Mouse (Mus musculus): ENCODE measurements around the gene Glyat.
A peak's percentile ranks its signal among the peaks of the same experiment; 100 is the strongest.
"Not testable (repeated sequence)": the region's sequence is repeated elsewhere in the genome, so short reads cannot be mapped to it uniquely, and the experiment has no call there.

The Glyat gene

DNA sequence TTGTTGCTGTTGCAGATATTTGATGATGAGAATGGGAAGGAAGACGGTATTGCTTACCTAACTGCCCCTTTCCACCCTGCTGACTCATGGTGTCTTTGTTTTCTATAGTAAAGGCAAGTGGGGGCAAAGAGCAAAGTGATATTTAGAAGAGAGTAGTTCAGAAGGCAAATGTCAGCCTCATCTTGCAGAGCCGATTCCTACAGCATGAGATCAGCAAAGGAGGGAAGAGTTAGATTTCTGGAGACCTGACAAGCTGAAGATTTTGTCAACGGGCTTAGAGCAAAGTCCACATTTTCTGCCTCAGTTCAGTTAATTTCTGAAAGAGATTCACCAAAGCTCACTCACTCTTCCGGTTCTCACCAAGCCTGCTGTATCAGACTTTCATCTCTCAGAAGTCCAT, at the start of gene Glyat:
Gene Glyat, plus strand, starts transcription at position 133 of the 400 bp plus-strand sequence.
- DNase-seq (ENCODE audit: inconsistent age in 2 of 2, low spot score in 1 of 2), result no peak

DNA sequence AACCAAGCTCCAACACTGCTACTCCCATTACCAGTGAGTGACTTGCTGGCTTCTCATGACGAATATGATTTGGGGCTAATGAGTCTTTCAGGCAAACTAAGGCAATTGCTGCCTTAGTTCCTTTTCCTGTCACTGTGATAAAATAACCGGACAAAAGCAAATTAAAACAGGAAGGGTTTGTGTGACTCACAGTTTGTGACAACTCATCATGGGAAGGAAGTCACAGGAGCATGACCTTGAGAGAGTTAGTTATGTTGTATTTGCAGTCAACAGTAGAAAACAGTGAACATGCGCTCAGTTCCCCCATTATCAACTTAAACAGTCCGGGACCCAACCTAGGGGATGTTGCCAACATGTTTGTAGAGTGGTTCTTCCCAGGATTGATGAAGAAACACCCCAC, 47.8 kb upstream of the Glyat start:
- peak in 1 of 2 experiments; percentile 58 for DNase-seq (ENCODE audit: inconsistent age in 2 of 2, low spot score in 1 of 2)

DNA sequence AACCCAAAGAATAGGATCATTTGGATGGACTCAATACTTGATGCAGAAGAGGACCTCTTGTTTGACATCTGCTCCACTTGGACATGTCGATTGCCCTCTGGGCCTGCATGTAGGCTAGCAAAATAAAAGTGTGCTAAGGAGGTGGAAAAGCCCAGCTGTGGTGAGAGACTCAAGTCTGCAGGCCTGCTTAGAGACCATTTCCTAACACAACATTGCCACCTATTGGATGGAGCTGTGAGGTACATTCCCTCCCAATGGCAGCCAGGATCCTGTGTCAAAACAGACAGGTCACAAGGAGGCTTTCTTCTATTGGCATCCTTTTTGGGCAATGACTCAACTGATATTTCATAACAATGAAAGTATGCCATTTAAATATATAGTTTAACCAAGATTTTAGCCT, 41.2 kb upstream of the Glyat start:
- DNase-seq (ENCODE audit: inconsistent age in 2 of 2, low spot score in 1 of 2), result peak; percentile 54 to 90

- no peak for DNase-seq (ENCODE audit: inconsistent age in 2 of 2, low spot score in 1 of 2)
Observed at GRCm38 (mm10) chr19:12595135-12595529, 38.0 kb upstream of the Glyat start.

- DNase-seq (ENCODE audit: inconsistent age in 2 of 2, low spot score in 1 of 2), result peak; percentile 49 to 78
Observed at GRCm38 (mm10) chr19:12595530-12596289, 37.4 kb upstream of the Glyat start.

- DNase-seq (ENCODE audit: inconsistent age in 2 of 2, low spot score in 1 of 2), result peak in 1 of 2 experiments; percentile 71
Observed at GRCm38 (mm10) chr19:12596290-12597072, 36.6 kb upstream of the Glyat start.

DNA sequence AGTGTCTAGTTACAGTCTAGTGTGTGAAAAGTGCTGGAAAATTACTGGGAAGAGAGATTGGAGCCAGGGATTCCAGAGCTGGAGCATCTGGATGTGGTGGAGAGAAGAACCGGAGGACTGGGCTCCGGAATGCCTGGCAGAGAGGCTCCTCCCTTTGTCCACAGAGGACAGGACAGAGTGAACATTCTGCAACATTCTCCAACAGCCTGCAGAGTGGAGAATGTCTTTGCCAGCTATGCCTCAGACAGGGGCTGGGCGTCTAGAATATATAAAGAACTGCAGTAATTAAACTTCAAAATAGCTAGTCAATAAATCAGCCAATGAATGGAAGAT, 36.1 kb upstream of the Glyat start:
- no peak for DNase-seq (ENCODE audit: inconsistent age in 2 of 2, low spot score in 1 of 2)

DNA sequence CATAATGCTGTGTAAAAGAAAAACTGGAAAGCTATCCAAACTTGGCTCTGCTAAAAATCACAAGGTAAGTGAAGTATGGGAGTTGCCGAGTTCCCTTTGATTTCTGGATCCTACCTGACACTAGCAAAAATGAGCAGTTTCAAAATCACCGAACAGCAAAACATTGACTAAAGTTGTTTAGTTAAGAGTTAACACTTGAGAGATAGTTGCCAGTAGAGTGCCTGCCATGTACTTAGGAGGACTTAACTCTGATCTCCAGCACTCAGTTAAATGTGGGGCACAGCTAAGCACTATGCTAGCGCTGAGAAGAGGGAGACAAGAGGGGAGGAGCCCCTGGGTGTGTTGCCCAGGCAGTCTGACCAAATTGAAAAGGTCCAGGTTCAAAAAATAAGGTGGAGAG, 34.4 kb upstream of the Glyat start:
- DNase-seq (ENCODE audit: inconsistent age in 2 of 2, low spot score in 1 of 2), result no peak

DNA sequence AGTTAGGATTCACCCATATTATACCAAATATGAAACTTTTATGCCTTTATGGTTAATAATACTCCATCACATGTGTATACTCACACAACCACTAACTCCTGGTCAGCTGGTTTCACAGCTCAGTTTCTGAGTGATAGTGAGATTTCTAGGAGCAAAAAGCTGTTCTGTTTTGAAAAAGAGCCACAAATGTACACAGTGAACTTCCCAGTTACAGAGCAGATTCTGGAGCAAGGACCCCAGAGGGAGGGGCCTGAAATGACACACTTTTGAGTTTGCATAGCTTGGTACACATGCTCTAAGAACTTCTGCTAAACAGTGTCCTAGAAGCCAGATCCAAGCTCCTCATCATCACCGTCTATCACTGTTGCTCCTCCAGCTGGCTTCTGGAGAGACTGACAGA, 33.4 kb upstream of the Glyat start, which contains the start of gene Gm4952:
Gene Gm4952, plus strand, starts transcription at position 301 of the 400 bp plus-strand sequence.
- no peak for DNase-seq (ENCODE audit: inconsistent age in 2 of 2, low spot score in 1 of 2)

DNA sequence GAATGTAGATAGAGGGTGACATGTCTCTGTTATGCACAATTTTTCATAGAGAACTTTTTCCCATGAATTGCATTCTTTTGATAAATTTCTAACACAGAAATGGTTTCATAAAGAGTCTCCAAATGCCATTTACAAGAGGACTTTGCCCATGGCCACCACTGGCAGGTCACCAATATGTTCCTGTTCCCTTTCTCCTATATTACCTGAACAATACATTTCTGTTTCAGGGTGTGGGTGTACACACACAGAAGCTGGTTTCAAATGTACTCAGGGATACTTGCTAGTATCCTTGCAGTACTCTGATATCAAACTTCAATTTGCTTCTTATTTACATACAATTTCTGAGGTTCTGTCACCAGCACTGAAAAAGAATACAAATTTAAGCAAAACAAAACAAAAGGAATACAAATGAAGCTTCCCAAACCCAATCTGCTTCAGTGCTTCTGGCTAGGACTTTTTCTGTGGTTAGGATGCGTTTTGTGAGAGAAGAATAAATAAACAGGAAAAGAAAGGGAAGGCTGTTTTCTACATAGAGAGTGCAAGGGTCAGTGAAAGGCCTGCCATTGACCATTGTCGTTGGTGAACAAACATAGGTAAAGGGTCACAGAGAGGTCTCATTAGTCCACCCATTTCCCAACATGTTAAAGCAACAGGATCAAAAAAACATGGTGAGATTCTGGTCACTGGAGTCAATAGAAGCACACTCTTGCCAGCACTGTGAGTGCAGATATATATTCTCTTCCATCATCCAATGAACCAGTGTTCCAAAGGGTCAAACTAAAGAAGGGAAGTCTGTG, 32.2 kb upstream of the Glyat start:
- no peak for DNase-seq (ENCODE audit: inconsistent age in 2 of 2, low spot score in 1 of 2)

- DNase-seq (ENCODE audit: inconsistent age in 2 of 2, low spot score in 1 of 2), result no peak
Observed at GRCm38 (mm10) chr19:12608336-12608735, 24.8 kb upstream of the Glyat start.

- DNase-seq (ENCODE audit: inconsistent age in 2 of 2, low spot score in 1 of 2), result no peak
Observed at GRCm38 (mm10) chr19:12613646-12614045, 19.5 kb upstream of the Glyat start.

DNA sequence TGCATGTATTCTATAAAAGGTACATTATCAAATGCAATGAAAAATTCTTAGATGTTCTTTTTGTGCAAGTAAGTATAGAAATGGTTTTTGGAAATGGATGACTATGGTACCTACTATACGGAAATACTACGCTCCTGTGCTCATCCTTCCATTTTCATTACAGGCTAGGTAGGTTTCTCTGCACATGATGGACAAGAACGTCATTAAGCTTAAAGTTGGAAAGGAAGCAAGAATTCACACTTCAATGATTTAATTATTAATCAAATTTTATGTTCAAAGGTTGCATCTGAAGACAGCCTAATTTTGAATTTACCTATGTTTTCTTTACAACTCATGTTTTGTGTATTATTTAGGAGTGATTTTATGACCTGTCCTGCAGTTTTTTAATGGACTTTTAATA, 1.2 kb downstream of the Glyat start:
- DNase-seq (ENCODE audit: inconsistent age in 2 of 2, low spot score in 1 of 2), result no peak

GRCm38 (mm10) chr19:12634963-12635362, 1.9 kb downstream of the Glyat start:
- DNase-seq (ENCODE audit: inconsistent age in 2 of 2, low spot score in 1 of 2), result no peak

- no peak for DNase-seq (ENCODE audit: inconsistent age in 2 of 2, low spot score in 1 of 2)
Observed at GRCm38 (mm10) chr19:12636863-12637262, 3.8 kb downstream of the Glyat start.

DNA sequence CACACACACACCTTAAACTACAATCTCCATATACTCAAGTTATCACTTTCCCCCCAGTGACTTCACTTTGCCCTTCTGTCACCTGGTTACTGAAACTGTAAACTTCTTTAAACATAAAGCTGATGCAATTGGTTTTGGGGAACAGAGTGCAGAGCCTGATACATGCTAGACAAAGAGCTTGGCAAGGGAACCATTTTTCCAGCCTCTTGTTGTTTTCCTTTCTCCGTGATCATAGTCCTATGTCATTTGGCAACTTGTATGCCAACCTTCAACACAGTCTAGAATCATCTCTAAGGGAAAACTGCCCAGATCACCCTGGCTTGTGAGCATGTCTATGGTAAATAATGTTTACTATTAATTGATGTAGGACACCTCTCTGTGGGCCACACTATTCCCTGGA, 4.9 kb downstream of the Glyat start:
- no peak for DNase-seq (ENCODE audit: inconsistent age in 2 of 2, low spot score in 1 of 2)

GRCm38 (mm10) chr19:12649511-12649910, 16.4 kb downstream of the Glyat start:
- no peak for DNase-seq (ENCODE audit: inconsistent age in 2 of 2, low spot score in 1 of 2)

GRCm38 (mm10) chr19:12666156-12666555, 33.0 kb downstream of the Glyat start:
- no peak for DNase-seq (ENCODE audit: inconsistent age in 2 of 2, low spot score in 1 of 2)

DNA sequence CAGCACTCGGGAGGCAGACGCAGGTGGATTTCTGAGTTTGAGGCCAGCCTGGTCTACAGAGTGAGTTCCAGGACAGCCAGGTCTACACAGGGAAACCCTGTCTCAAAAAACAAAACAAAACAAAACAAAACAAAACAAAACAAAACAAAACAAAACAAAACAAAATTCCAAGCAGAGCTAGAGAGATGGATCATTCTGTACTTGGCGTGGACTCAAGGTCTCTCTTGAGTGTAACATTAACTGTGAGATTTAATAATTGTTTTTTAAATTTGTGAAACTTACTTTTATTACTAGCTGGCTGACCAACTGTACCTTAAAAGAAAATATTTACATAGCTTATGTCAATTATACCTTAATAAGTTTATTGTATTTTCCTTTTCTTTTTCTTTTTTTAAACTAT, 35.5 kb downstream of the Glyat start:
- not testable (repeated sequence) for DNase-seq (ENCODE audit: inconsistent age in 2 of 2, low spot score in 1 of 2)

- no peak for DNase-seq (ENCODE audit: inconsistent age in 2 of 2, low spot score in 1 of 2)
Observed at GRCm38 (mm10) chr19:12670139-12670538, 37.0 kb downstream of the Glyat start, which contains the start of gene Olfr1442. Gene Olfr1442, plus strand, starts transcription at chr19:12670439.

DNA sequence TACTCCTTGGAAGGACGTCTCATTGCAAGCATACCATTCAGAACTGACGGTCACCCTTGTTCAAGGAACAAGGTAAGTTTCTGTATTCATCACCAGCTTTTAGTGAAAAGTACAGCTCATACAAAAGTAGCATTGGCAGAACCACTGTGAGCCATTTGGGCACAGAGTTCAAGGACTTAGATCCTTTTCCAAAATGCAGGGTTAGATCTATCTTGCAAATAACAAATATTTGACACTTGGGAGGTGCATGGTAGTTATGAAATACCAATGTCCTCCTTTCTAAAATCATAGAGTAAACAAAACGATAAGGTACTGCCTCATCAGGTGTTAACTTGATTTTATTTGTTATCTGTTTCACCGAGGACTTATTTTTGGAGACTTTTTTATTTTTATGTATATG, 37.9 kb downstream of the Glyat start:
- DNase-seq (ENCODE audit: inconsistent age in 2 of 2, low spot score in 1 of 2), result no peak

Measured in adrenal gland, adult (tissue).